Mouse (Mus musculus) midbrain, embryonic 14.5 days (tissue): Measurements from ENCODE around the gene Sergef. TPM values are rescaled to one million over a fixed set of nuclear protein-coding genes. Genes with fewer than 3 reads are reported as not detected.

Source experiments
- ATAC-seq: fragments of 200-750 bp; cut with Nextera tagmentation; 2 replicates; pipeline ENCODE4 v1.8.0; 2017; ENCODE audit warnings: moderate number of reproducible peaks, moderate library complexity; ENCODE audit not compliant: low FRiP score, low TSS enrichment
- DNase-seq: peaks from one replicate; pipeline ENCODE4 v3.0.0-alpha.2; 2015
- H3K27ac ChIP-seq: fragments of 300-500 bp; sonication (generic); replicated peaks from 2 replicates; pipeline ENCODE4 v1.5.1; 2014; ENCODE audit warnings: mild to moderate bottlenecking, low read depth, low read length, moderate library complexity
- H3K27me3 ChIP-seq: fragments of 300-500 bp; sonication (generic); 2 replicates; pipeline ENCODE4 v1.6.1; 2014; ENCODE audit warnings: low read length, control low read depth, mixed read lengths; ENCODE audit not compliant: control insufficient read depth, insufficient read depth
- H3K36me3 ChIP-seq: fragments of 300-500 bp; sonication (generic); 2 replicates; pipeline ENCODE4 v1.6.1; 2014; ENCODE audit warnings: low read length, control low read depth; ENCODE audit not compliant: control insufficient read depth, insufficient read depth
- H3K4me1 ChIP-seq: fragments of 300-500 bp; sonication (generic); 2 replicates; pipeline ENCODE4 v1.6.1; 2014; ENCODE audit warnings: mild to moderate bottlenecking, antibody characterized with exemption, low read length, control low read depth; ENCODE audit not compliant: control insufficient read depth, insufficient read depth
- H3K4me2 ChIP-seq: fragments of 300-500 bp; sonication (generic); 2 replicates; pipeline ENCODE4 v1.6.1; 2014; ENCODE audit warnings: mild to moderate bottlenecking, low read length, moderate library complexity
- H3K4me3 ChIP-seq: fragments of 300-500 bp; sonication (generic); replicated peaks from 2 replicates; pipeline ENCODE4 v1.5.1; 2014; ENCODE audit warnings: low read depth, low read length
- H3K9ac ChIP-seq: fragments of 300-500 bp; sonication (generic); replicated peaks from 2 replicates; pipeline ENCODE4 v1.6.1; 2014; ENCODE audit warnings: mild to moderate bottlenecking, low read length, moderate library complexity
- H3K9me3 ChIP-seq: fragments of 300-500 bp; sonication (generic); 2 replicates; pipeline ENCODE4 v1.6.1; 2016; ENCODE audit warnings: low read length, control low read depth, mixed read lengths; ENCODE audit not compliant: control insufficient read depth
- WGBS: fragments of 180-500 bp; shearing (Covaris S2); extraction: QIAGEN DNeasy Blood & Tissue Kit; methylation state at CpG from one replicate; pipeline ENCODE4 v1.1.7; 2014; 5-methylcytosine and 5-hydroxymethylcytosine counted together
- polyA plus RNA-seq: library from polyadenylated mRNA; unstranded; fragments of >200 nt; fragmentation: Nextera tagmentation; extraction: Ambion mirVana; gene quantifications from 2 replicates; pipeline ENCODE4 v1.2.1, GENCODE M21; 2014

Sergef gene
- polyA plus RNA-seq, 1 experiment from 2014 or later: 31.1 TPM

- no peaks in the 10 kb centered on the region for H3K9me3 ChIP-seq
- ATAC-seq (peak; percentile 10), DNase-seq (no peak)
- H3K27ac ChIP-seq: peak overlapping the region; percentile 81
- H3K9ac ChIP-seq: peak overlapping the region; percentile 76
- 0 out of 2 replicates have a peak, but pooled peaks cover 3% of the 10 kb centered on the region for H3K4me1 ChIP-seq
- H3K27me3 ChIP-seq: no peaks in the 10 kb centered on the region
- H3K4me2 ChIP-seq: peak overlapping the region; percentile 79
- H3K4me3 ChIP-seq: peak overlapping the region; percentile 63
- 6% methylated on average over 32 of the region's 32 CpGs for WGBS
- H3K36me3 ChIP-seq: peaks cover 4% of the 10 kb centered on the region; the same call in 1 of the 2 replicates
Observed at GRCm38 (mm10) chr7:46638889-46639691, 517 bp downstream of the Sergef start.

GRCm38 (mm10) chr7:46628375-46628975 lies 11.1 kb downstream of the Sergef start:
- no peaks in the 10 kb centered on the region for H3K9me3 ChIP-seq
- H3K4me1 ChIP-seq: no peaks in the 10 kb centered on the region
- DNase-seq: no peak
- no peak for ATAC-seq
- H3K4me3 ChIP-seq: no peak overlapping the region
- WGBS: 41% methylated on average over 8 of the region's 8 CpGs
- H3K9ac ChIP-seq: no peak overlapping the region
- no peak overlapping the region for H3K4me2 ChIP-seq
- no peak overlapping the region for H3K27ac ChIP-seq
- H3K27me3 ChIP-seq: no peaks in the 10 kb centered on the region
- peaks cover 42% of the 10 kb centered on the region for H3K36me3 ChIP-seq

- Histone ChIP-seq H3K9me3 (no peaks in the 10 kb centered on the region), H3K4me2 (no peak overlapping the region), H3K4me1 (no peaks in the 10 kb centered on the region), H3K4me3 (no peak overlapping the region), H3K27me3 (no peaks in the 10 kb centered on the region), H3K36me3 (peaks cover 42% of the 10 kb centered on the region), H3K27ac (no peak overlapping the region), H3K9ac (no peak overlapping the region)
- 57% methylated on average over 2 of the region's 3 CpGs for WGBS
- DNase-seq: no peak
- ATAC-seq: no peak
Observed at GRCm38 (mm10) chr7:46623979-46624378, 15.6 kb downstream of the Sergef start.

GRCm38 (mm10) chr7:46618416-46619110 lies 21.0 kb downstream of the Sergef start:
- Histone ChIP-seq H3K27me3 (no peaks in the 10 kb centered on the region), H3K4me3 (no peak overlapping the region), H3K9me3 (no peaks in the 10 kb centered on the region), H3K4me1 (no peaks in the 10 kb centered on the region), H3K27ac (no peak overlapping the region), H3K9ac (no peak overlapping the region), H3K36me3 (peaks cover 51% of the 10 kb centered on the region), H3K4me2 (no peak overlapping the region)
- no peak for ATAC-seq
- 95% methylated on average over 23 of the region's 23 CpGs for WGBS
- no peak for DNase-seq

GRCm38 (mm10) chr7:46616429-46617005 lies 23.1 kb downstream of the Sergef start:
- 95% methylated on average over 7 of the region's 7 CpGs for whole genome bisulfite sequencing
- Histone ChIP-seq H3K27ac (no peak overlapping the region), H3K4me3 (no peak overlapping the region), H3K4me1 (no peaks in the 10 kb centered on the region), H3K9me3 (no peaks in the 10 kb centered on the region), H3K36me3 (peaks cover 58% of the 10 kb centered on the region), H3K4me2 (no peak overlapping the region), H3K27me3 (no peaks in the 10 kb centered on the region), H3K9ac (no peak overlapping the region)
- DNase-seq (no peak), ATAC-seq (no peak)

GRCm38 (mm10) chr7:46615256-46615977 lies 24.2 kb downstream of the Sergef start:
- Histone ChIP-seq H3K4me1 (no peaks in the 10 kb centered on the region), H3K9ac (no peak overlapping the region), H3K27ac (no peak overlapping the region), H3K36me3 (peaks cover 53% of the 10 kb centered on the region), H3K9me3 (no peaks in the 10 kb centered on the region), H3K4me3 (no peak overlapping the region), H3K4me2 (no peak overlapping the region), H3K27me3 (no peaks in the 10 kb centered on the region)
- no peak for DNase-seq
- WGBS: 79% methylated on average over 5 of the region's 5 CpGs
- ATAC-seq: no peak

- 98% methylated on average over 12 of the region's 12 CpGs for WGBS
Observed at GRCm38 (mm10) chr7:46614263-46614662, 25.3 kb downstream of the Sergef start.

GRCm38 (mm10) chr7:46613091-46613490 lies 26.5 kb downstream of the Sergef start:
- Histone ChIP-seq H3K9ac (no peak overlapping the region), H3K4me3 (no peak overlapping the region), H3K27ac (no peak overlapping the region), H3K9me3 (no peaks in the 10 kb centered on the region), H3K36me3 (peaks cover 37% of the 10 kb centered on the region), H3K4me2 (no peak overlapping the region), H3K4me1 (no peaks in the 10 kb centered on the region), H3K27me3 (no peaks in the 10 kb centered on the region)
- ATAC-seq (no peak), DNase-seq (no peak)
- WGBS: 82% methylated on average over 10 of the region's 10 CpGs

More at GRCm38 (mm10) chr7:46614263-46614662, 25.3 kb downstream of the Sergef start:
- Histone ChIP-seq H3K9ac (no peak overlapping the region), H3K27ac (no peak overlapping the region), H3K36me3 (peaks cover 48% of the 10 kb centered on the region), H3K9me3 (no peaks in the 10 kb centered on the region), H3K4me2 (no peak overlapping the region), H3K4me3 (no peak overlapping the region), H3K4me1 (no peaks in the 10 kb centered on the region), H3K27me3 (no peaks in the 10 kb centered on the region)
- no peak for ATAC-seq
- no peak for DNase-seq
